Mouse (Mus musculus): ENCODE results near the gene Ypel3. TPM values are rescaled to one million over a fixed set of nuclear protein-coding genes. Genes with fewer than 3 reads are reported as not detected.

Gene Ypel3
- polyA plus RNA-seq, 1 experiment from 2014 or later = 104 TPM

GRCm38 (mm10) chr7:126822741-126823140, 46.0 kb downstream of the Ypel3 start:
- Histone ChIP-seq H3K4me3 (peak overlapping the region; percentile 36), H3K4me1 (peaks cover 5% of the 10 kb centered on the region; the same call in 1 of the 2 replicates), H3K36me3 (no peaks in the 10 kb centered on the region), H3K27ac (no peak overlapping the region), H3K9me3 (no peaks in the 10 kb centered on the region), H3K9ac (no peak overlapping the region), H3K4me2 (peak overlapping the region; percentile 59), H3K27me3 (peaks cover 38% of the 10 kb centered on the region)
- no peak for ATAC-seq (ENCODE audit: insufficient number of reproducible peaks, insufficient read depth, low FRiP score, low TSS enrichment, low read depth)
- 10% methylated on average over 9 of the region's 9 CpGs for WGBS

DNA sequence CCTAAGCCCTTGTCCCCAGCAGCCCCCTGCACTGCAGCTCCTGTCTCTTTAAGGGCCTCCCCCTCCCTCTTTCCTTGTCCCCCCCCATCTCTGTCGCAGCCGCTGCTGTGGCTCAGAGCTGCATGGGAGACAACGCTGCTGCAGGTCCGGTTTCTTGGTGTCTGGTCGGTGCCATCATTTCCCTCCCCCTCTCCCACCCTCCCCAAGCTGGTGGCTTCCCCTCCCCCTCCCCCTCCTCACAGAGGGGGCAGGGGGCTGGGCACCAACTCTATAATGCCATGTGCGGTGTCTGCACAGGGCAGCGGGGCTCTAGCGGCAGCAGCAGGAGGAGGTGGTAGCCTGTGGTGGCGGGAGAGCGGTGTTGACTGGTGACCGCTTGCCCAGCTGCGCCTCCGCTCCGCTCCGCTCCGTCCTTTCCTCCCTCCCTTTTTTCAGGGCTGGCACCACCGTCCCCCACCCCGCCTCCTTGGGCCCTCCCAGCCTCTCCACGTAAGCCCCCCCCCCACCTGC, 46.5 kb downstream of the Ypel3 start:
- H3K9ac ChIP-seq = 0 out of 2 replicates have a peak overlapping the region, but pooled peaks have one; percentile 52
- H3K36me3 ChIP-seq = no peaks in the 10 kb centered on the region
- 2% methylated on average over 15 of the region's 19 CpGs for WGBS
- no peaks in the 10 kb centered on the region for H3K9me3 ChIP-seq
- peak overlapping the region; percentile 36 for H3K4me3 ChIP-seq
- H3K4me1 ChIP-seq = peaks cover 5% of the 10 kb centered on the region; the same call in 1 of the 2 replicates
- H3K4me2 ChIP-seq = peak overlapping the region; percentile 59
- H3K27ac ChIP-seq = no peak overlapping the region
- H3K27me3 ChIP-seq = peaks cover 38% of the 10 kb centered on the region
- ATAC-seq (ENCODE audit: insufficient number of reproducible peaks, insufficient read depth, low FRiP score, low TSS enrichment, low read depth) = 0 out of 2 replicates have a peak, but pooled peaks have one; percentile 10

DNA sequence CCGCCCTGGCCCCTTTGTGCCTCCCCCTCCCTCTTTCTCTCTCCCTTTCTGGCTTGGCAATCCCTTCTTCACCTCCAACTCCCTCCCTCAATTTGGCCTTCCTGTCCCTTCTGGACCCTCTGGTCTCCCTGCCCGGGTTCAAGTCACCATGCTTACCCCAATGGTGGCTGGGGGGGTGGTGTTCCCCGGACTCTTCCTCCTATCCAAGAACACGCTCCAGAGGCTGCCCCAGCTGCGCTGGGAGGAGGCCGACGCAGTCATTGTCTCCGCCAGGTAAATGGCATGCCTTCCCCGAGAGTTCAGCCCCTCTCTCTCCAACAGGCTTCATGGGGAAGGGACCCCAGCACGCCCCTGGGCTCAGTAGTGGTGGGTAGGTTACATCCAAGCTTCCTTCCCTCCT, 47.2 kb downstream of the Ypel3 start:
- peaks cover 5% of the 10 kb centered on the region; the same call in 1 of the 2 replicates for H3K4me1 ChIP-seq
- H3K27me3 ChIP-seq = peaks cover 38% of the 10 kb centered on the region
- no peaks in the 10 kb centered on the region for H3K36me3 ChIP-seq
- H3K9me3 ChIP-seq = no peaks in the 10 kb centered on the region
- WGBS = 11% methylated on average over 10 of the region's 10 CpGs
- no peak overlapping the region for H3K4me3 ChIP-seq
- no peak overlapping the region for H3K4me2 ChIP-seq
- no peak overlapping the region for H3K27ac ChIP-seq
- no peak for ATAC-seq (ENCODE audit: insufficient number of reproducible peaks, insufficient read depth, low FRiP score, low TSS enrichment, low read depth)
- H3K9ac ChIP-seq = no peak overlapping the region

DNA sequence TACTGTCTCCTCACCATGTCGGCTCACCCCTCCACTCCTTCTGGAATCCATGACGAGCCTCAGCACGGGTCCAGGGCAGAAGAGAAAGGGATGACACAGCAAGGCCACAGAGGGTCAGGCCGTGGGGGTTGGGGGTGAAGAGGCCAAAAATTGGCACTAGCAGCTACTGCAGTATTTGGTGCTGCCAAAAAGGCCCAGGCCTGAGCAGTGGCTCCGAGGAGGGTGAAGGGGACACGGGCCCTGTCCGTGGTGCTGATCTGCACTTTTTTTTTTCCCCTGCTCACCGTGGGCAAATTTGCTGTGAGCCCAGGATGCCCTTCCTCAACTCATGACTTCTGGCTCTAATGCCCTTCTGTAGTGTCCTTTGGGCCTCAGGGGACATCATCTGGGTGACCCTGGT, 48.6 kb downstream of the Ypel3 start:
- no peak overlapping the region for H3K4me2 ChIP-seq
- no peak overlapping the region for H3K27ac ChIP-seq
- ATAC-seq (ENCODE audit: insufficient number of reproducible peaks, insufficient read depth, low FRiP score, low TSS enrichment, low read depth) = no peak
- H3K36me3 ChIP-seq = no peaks in the 10 kb centered on the region
- H3K4me3 ChIP-seq = no peak overlapping the region
- H3K9me3 ChIP-seq = no peaks in the 10 kb centered on the region
- peaks cover 5% of the 10 kb centered on the region; the same call in 1 of the 2 replicates for H3K4me1 ChIP-seq
- H3K27me3 ChIP-seq = peaks cover 48% of the 10 kb centered on the region
- 20% methylated on average over 8 of the region's 8 CpGs for WGBS
- H3K9ac ChIP-seq = no peak overlapping the region

DNA sequence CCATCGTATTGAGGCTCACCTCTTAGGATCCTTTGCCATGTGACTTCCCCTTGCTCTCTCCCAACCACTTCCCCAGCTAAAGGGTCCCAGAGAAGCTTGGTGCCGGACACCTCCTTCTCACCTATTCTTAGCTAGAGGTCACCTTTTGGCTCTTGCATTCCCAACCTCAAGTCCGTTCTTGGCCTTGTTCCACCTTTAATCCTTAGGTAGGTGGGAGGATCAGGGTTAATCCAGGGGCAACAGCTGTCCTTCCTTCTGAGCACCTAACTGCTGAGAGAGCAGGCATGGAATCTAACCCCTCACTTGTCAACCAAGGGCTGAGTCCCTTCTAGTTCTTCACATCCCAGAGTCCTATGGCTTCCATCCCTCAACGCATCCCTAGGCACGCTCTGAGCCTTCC, 49.2 kb downstream of the Ypel3 start:
- Histone ChIP-seq H3K4me3 (no peak overlapping the region), H3K9me3 (no peaks in the 10 kb centered on the region), H3K27me3 (peaks cover 53% of the 10 kb centered on the region), H3K36me3 (no peaks in the 10 kb centered on the region), H3K4me2 (no peak overlapping the region), H3K9ac (no peak overlapping the region), H3K27ac (no peak overlapping the region), H3K4me1 (peaks cover 5% of the 10 kb centered on the region; the same call in 1 of the 2 replicates)
- 69% methylated on average over 5 of the region's 5 CpGs for WGBS
- no peak for ATAC-seq (ENCODE audit: insufficient number of reproducible peaks, insufficient read depth, low FRiP score, low TSS enrichment, low read depth)

Other genes starting within 250 kb of the Ypel3 start
- 199 and 205 TPM in 2 replicates for gene Eif3c, start 210.5 kb upstream of the Ypel3 start, polyA plus RNA-seq (2015; fragmentation: Nextera tagmentation; extraction: Ambion mirVana)
- 0.59 and 0.65 TPM in 2 replicates for gene Apobr, start 192.0 kb upstream of the Ypel3 start, polyA plus RNA-seq (2015; fragmentation: Nextera tagmentation; extraction: Ambion mirVana)
- gene Cln3, start 191.1 kb upstream of the Ypel3 start, polyA plus RNA-seq (2015; fragmentation: Nextera tagmentation; extraction: Ambion mirVana) = 34.0 and 37.9 TPM in 2 replicates
- gene Il27, start 182.0 kb upstream of the Ypel3 start, polyA plus RNA-seq (2015; fragmentation: Nextera tagmentation; extraction: Ambion mirVana) = not detected in 2 replicates
- 5.5 and 6.1 TPM in 2 replicates for gene Nupr1, start 146.1 kb upstream of the Ypel3 start, polyA plus RNA-seq (2015; fragmentation: Nextera tagmentation; extraction: Ambion mirVana)
- 48.9 and 62.9 TPM in 2 replicates for gene Sgf29, start 127.6 kb upstream of the Ypel3 start, polyA plus RNA-seq (2015; fragmentation: Nextera tagmentation; extraction: Ambion mirVana)
- gene Sult1a1, start 100.5 kb upstream of the Ypel3 start, polyA plus RNA-seq (2015; fragmentation: Nextera tagmentation; extraction: Ambion mirVana) = 4.3 and 4.4 TPM in 2 replicates
- gene Bola2, start 81.6 kb upstream of the Ypel3 start, polyA plus RNA-seq (2015; fragmentation: Nextera tagmentation; extraction: Ambion mirVana) = 105 and 139 TPM in 2 replicates
- gene Slx1b, start 81.2 kb upstream of the Ypel3 start, polyA plus RNA-seq (2015; fragmentation: Nextera tagmentation; extraction: Ambion mirVana) = 14.0 and 15.0 TPM in 2 replicates
- 33.3 and 35.8 TPM in 2 replicates for gene Coro1a, start 69.2 kb upstream of the Ypel3 start, polyA plus RNA-seq (2015; fragmentation: Nextera tagmentation; extraction: Ambion mirVana)
- gene Mapk3, start 17.4 kb upstream of the Ypel3 start, polyA plus RNA-seq (2015; fragmentation: Nextera tagmentation; extraction: Ambion mirVana) = 56.7 and 56.9 TPM in 2 replicates
- 1.6 and 3.1 TPM in 2 replicates for gene Gdpd3, start 10.6 kb upstream of the Ypel3 start, polyA plus RNA-seq (2015; fragmentation: Nextera tagmentation; extraction: Ambion mirVana)
- gene Tbx6, start 4.5 kb downstream of the Ypel3 start, polyA plus RNA-seq (2015; fragmentation: Nextera tagmentation; extraction: Ambion mirVana) = 0.27 and 0.59 TPM in 2 replicates
- 300 and 311 TPM in 2 replicates for gene Ppp4c, start 15.5 kb downstream of the Ypel3 start, polyA plus RNA-seq (2015; fragmentation: Nextera tagmentation; extraction: Ambion mirVana)
- gene Fam57b, start 20.7 kb downstream of the Ypel3 start, polyA plus RNA-seq (2015; fragmentation: Nextera tagmentation; extraction: Ambion mirVana) = 0.45 and 0.70 TPM in 2 replicates
- gene 4930451I11Rik, start 54.7 kb downstream of the Ypel3 start, polyA plus RNA-seq (2015; fragmentation: Nextera tagmentation; extraction: Ambion mirVana) = not detected in 2 replicates
- 1.6 and 1.9 TPM in 2 replicates for gene Doc2a, start 70.5 kb downstream of the Ypel3 start, polyA plus RNA-seq (2015; fragmentation: Nextera tagmentation; extraction: Ambion mirVana)
- 37.5 and 43.0 TPM in 2 replicates for gene Hirip3, start 85.0 kb downstream of the Ypel3 start, polyA plus RNA-seq (2015; fragmentation: Nextera tagmentation; extraction: Ambion mirVana)
- 84.1 and 108 TPM in 2 replicates for gene Ino80e, start 85.4 kb downstream of the Ypel3 start, polyA plus RNA-seq (2015; fragmentation: Nextera tagmentation; extraction: Ambion mirVana)
- gene Taok2, start 107.7 kb downstream of the Ypel3 start, polyA plus RNA-seq (2015; fragmentation: Nextera tagmentation; extraction: Ambion mirVana) = 53.4 and 53.6 TPM in 2 replicates
- 28.3 and 28.6 TPM in 2 replicates for gene Tmem219, start 146.0 kb downstream of the Ypel3 start, polyA plus RNA-seq (2015; fragmentation: Nextera tagmentation; extraction: Ambion mirVana)
- gene Kctd13, start 151.9 kb downstream of the Ypel3 start, polyA plus RNA-seq (2015; fragmentation: Nextera tagmentation; extraction: Ambion mirVana) = 17.8 and 19.8 TPM in 2 replicates
- 0.13 and 0.25 TPM in 2 replicates for gene Asphd1, start 172.6 kb downstream of the Ypel3 start, polyA plus RNA-seq (2015; fragmentation: Nextera tagmentation; extraction: Ambion mirVana)
- gene Sez6l2, start 173.6 kb downstream of the Ypel3 start, polyA plus RNA-seq (2015; fragmentation: Nextera tagmentation; extraction: Ambion mirVana) = 0.76 and 0.77 TPM in 2 replicates
- gene Cdipt, start 199.0 kb downstream of the Ypel3 start, polyA plus RNA-seq (2015; fragmentation: Nextera tagmentation; extraction: Ambion mirVana) = 95.8 and 97.0 TPM in 2 replicates
- 1.3 and 1.7 TPM in 2 replicates for gene Cdiptos, start 199.1 kb downstream of the Ypel3 start, polyA plus RNA-seq (2015; fragmentation: Nextera tagmentation; extraction: Ambion mirVana)
- 5.3 and 7.1 TPM in 2 replicates for gene Mvp, start 237.7 kb downstream of the Ypel3 start, polyA plus RNA-seq (2015; fragmentation: Nextera tagmentation; extraction: Ambion mirVana)
- gene Pagr1b, start 239.5 kb downstream of the Ypel3 start, polyA plus RNA-seq (2015; fragmentation: Nextera tagmentation; extraction: Ambion mirVana) = 0.47 TPM in 1 of 2 replicates, not detected in the other
- 50.4 and 53.7 TPM in 2 replicates for gene Pagr1a, start 240.4 kb downstream of the Ypel3 start, polyA plus RNA-seq (2015; fragmentation: Nextera tagmentation; extraction: Ambion mirVana)
- gene Gm42742, start 244.1 kb downstream of the Ypel3 start, polyA plus RNA-seq (2015; fragmentation: Nextera tagmentation; extraction: Ambion mirVana) = 83.4 and 89.6 TPM in 2 replicates
- 13.1 and 16.9 TPM in 2 replicates for gene Prrt2, start 244.3 kb downstream of the Ypel3 start, polyA plus RNA-seq (2015; fragmentation: Nextera tagmentation; extraction: Ambion mirVana)

Data from embryonic facial prominence, embryonic 13.5 days (tissue).